Mouse (Mus musculus) myocyte (in vitro differentiated cells): ENCODE measurements around the gene Lrp11. TPM values are rescaled to one million over a fixed set of nuclear protein-coding genes. Genes with fewer than 3 reads are reported as not detected.
A peak's percentile ranks its signal among the peaks of the same experiment; 100 is the strongest.

Experiments
- H3K27me3 ChIP-seq: one replicate; pipeline ENCODE4 v1.6.1; 2011; ENCODE audit not compliant: control insufficient read depth, insufficient read depth, insufficient read length
- H3K36me3 ChIP-seq: one replicate; pipeline ENCODE4 v1.6.1; 2011; ENCODE audit not compliant: control insufficient read depth, insufficient read depth
- H3K4me2 ChIP-seq: one replicate; pipeline ENCODE4 v1.6.1; 2011; ENCODE audit warnings: low read depth, control low read depth
- H3K4me3 ChIP-seq: one replicate; pipeline ENCODE4 v1.5.1; 2011; ENCODE audit warnings: mild to moderate bottlenecking, control low read depth, moderate library complexity
- H3K79me2 ChIP-seq: one replicate; pipeline ENCODE4 v1.6.1; 2011; ENCODE audit not compliant: control insufficient read depth, insufficient read depth
- H3ac ChIP-seq: one replicate; pipeline ENCODE4 v1.6.1; 2011; ENCODE audit not compliant: control insufficient read depth, insufficient read length
- CEBPB ChIP-seq: IDR thresholded peaks from 2 replicates; pipeline ENCODE4 v1.6.1; 2011; ENCODE audit warnings: mild to moderate bottlenecking, moderate library complexity; ENCODE audit not compliant: poor library complexity, insufficient read depth, severe bottlenecking
- E2F4 ChIP-seq: IDR thresholded peaks from one replicate; pipeline ENCODE4 v1.6.1; 2011; ENCODE audit warnings: mild to moderate bottlenecking, control low read depth, moderate library complexity; ENCODE audit not compliant: insufficient read depth
- MAX ChIP-seq: IDR thresholded peaks from one replicate; pipeline ENCODE4 v1.6.1; 2011; ENCODE audit warnings: low read depth, mild to moderate bottlenecking, control low read depth
- MYOG ChIP-seq, 3 experiments: IDR thresholded peaks; one replicate each; pipeline ENCODE4 v1.6.1; 2011; ENCODE audit warnings: control low read depth in 2 of 3, low read depth in 2 of 3, mild to moderate bottlenecking in 2 of 3; ENCODE audit not compliant: insufficient read length in 2 of 3, control insufficient read depth in 1 of 3, insufficient read depth in 1 of 3
- POLR2A ChIP-seq: IDR thresholded peaks from one replicate; pipeline ENCODE4 v1.6.1; 2011; ENCODE audit warnings: low read depth, mild to moderate bottlenecking, control low read depth, moderate library complexity; ENCODE audit not compliant: insufficient read length
- POLR2AphosphoS2 ChIP-seq: IDR thresholded peaks from one replicate; pipeline ENCODE4 v1.6.1; 2011; ENCODE audit warnings: low read depth, control low read depth; ENCODE audit not compliant: insufficient read length
- REST ChIP-seq: IDR thresholded peaks from one replicate; pipeline ENCODE4 v1.6.1; 2011; ENCODE audit warnings: mild to moderate bottlenecking, control low read depth, moderate library complexity; ENCODE audit not compliant: insufficient read depth, insufficient read length
- SRF ChIP-seq: IDR thresholded peaks from one replicate; pipeline ENCODE4 v1.6.1; 2011; ENCODE audit warnings: low read depth; ENCODE audit not compliant: control insufficient read depth, insufficient read length
- TCF12 ChIP-seq: IDR thresholded peaks from one replicate; pipeline ENCODE4 v1.6.1; 2011; ENCODE audit warnings: mild to moderate bottlenecking, control low read depth; ENCODE audit not compliant: poor library complexity, insufficient read depth, severe bottlenecking
- USF1 ChIP-seq: IDR thresholded peaks from one replicate; pipeline ENCODE4 v1.6.1; 2011; ENCODE audit warnings: low read depth, mild to moderate bottlenecking, control low read depth, moderate library complexity
- polyA plus RNA-seq: library from polyadenylated mRNA; unstranded; fragments of >200 nt; fragmentation: generic; extraction: Trizol; gene quantifications from one replicate; pipeline ENCODE4 v1.2.1, GENCODE M21; 2012; ENCODE audit warnings: missing spikeins

The Lrp11 gene
- polyA plus RNA-seq, 1 experiment: 4.8 TPM

DNA sequence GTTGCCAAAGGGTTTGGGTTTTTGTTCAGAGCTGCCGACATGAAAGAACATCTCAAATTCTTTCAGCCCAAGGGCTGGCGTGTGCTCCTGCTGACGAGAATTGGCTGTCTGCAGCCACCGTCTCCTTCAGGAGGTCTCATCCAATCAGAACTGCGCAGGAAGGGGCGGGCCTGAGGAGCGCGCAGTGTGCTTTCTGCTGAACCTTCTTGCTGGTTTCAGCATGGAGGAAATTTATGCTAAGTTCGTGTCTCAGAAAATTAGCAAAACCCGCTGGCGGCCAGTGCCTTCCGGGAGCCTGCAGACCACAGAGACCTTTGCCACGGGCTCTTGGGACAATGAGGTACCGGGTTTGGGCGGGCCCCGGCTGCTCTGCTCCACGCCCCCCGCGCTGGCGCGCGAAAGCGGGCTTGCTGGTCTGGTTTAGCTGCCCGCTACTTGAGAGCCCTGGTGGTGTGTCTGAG, 77.8 kb downstream of the Lrp11 start, which contains the start of gene Nup43:
Gene Nup43 (plus strand): TSS at position 162 of the 461 bp plus-strand sequence.
- peak within 1 kb of the TSS; percentile 48 for H3K4me3 ChIP-seq
- H3K79me2 ChIP-seq: peaks cover 28% of the 10 kb centered on the region
- H3K4me2 ChIP-seq: peak within 1 kb of the TSS; percentile 91
- TF ChIP-seq POLR2AphosphoS2 (peak; percentile 70), POLR2A (peak; percentile 60), E2F4 (peak; percentile 81), USF1 (no peak), CEBPB (no peak), REST (no peak), SRF (no peak), MAX (peak; percentile 67)
- no peaks in the 10 kb centered on the region for H3K27me3 ChIP-seq
- H3ac ChIP-seq: peak within 1 kb of the TSS; percentile 52
- H3K36me3 ChIP-seq: no peaks in the 10 kb centered on the region

DNA sequence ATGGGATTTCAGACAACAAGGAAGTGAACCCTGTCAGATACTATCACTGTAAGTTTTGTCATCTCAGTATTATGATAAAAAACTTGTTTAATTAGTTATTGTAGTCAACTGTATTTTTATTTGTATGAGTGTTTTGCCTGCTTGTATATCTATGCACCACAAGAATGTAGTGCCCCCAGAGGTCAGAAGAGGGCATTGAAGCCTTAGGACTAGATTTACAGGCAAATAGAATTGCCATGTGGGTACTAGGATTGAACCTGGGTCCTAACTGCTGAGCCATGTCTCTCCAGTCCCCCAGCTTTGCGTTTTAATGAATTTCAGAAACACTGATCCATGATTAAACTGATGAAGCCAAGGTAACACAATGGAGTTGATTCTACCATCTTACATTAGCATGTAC, 84.1 kb downstream of the Lrp11 start:
- H3ac ChIP-seq: no peak overlapping the region
- peaks cover 19% of the 10 kb centered on the region for H3K79me2 ChIP-seq
- H3K4me3 ChIP-seq: no peak overlapping the region
- H3K36me3 ChIP-seq: peaks cover 26% of the 10 kb centered on the region
- no peak overlapping the region for H3K4me2 ChIP-seq
- TF ChIP-seq POLR2A (no peak), TCF12 (no peak), MYOG (IDR thresholded peaks at IDR 0.05; ENCODE audit: control insufficient read depth in 1 of 3, insufficient read depth in 1 of 3, insufficient read length in 2 of 3, low read depth in 2 of 3) (no peak), CEBPB (no peak), REST (no peak), E2F4 (no peak)
- no peaks in the 10 kb centered on the region for H3K27me3 ChIP-seq

Other genes with a start within 250 kb of the Lrp11 start
- 9.8 TPM for gene Ulbp1, start 116.2 kb upstream of the Lrp11 start, polyA plus RNA-seq
- gene Nup43, start 77.7 kb downstream of the Lrp11 start, polyA plus RNA-seq: 15.4 TPM
- 61.6 TPM for gene Pcmt1, start 91.3 kb downstream of the Lrp11 start, polyA plus RNA-seq
- 5.0 TPM for gene Lats1, start 91.4 kb downstream of the Lrp11 start, polyA plus RNA-seq
- 22.6 TPM for gene Katna1, start 136.2 kb downstream of the Lrp11 start, polyA plus RNA-seq
- gene Ginm1, start 203.0 kb downstream of the Lrp11 start, polyA plus RNA-seq: 22.2 TPM
- 4.2 TPM for gene Ppil4, start 203.1 kb downstream of the Lrp11 start, polyA plus RNA-seq
- gene Zc3h12d, start 242.7 kb downstream of the Lrp11 start, polyA plus RNA-seq: not detected